Mouse (Mus musculus) brain, embryonic 14.5 days (tissue): Measurements from ENCODE around the gene Rom1.
"Not testable (repeated sequence)": the region's sequence is repeated elsewhere in the genome, so short reads cannot be mapped to it uniquely, and the experiment has no call there.

Experiments
- CTCF ChIP-seq: fragments of 200-500 bp; IDR thresholded peaks from 2 replicates; pipeline ENCODE4 v1.5.1; 2012; ENCODE audit warnings: inconsistent platforms, mild to moderate bottlenecking, moderate library complexity, borderline replicate concordance; ENCODE audit not compliant: insufficient read depth, insufficient read length; ENCODE audit errors: extremely low read depth
- POLR2A ChIP-seq: fragments of 200-500 bp; IDR thresholded peaks from 2 replicates; pipeline ENCODE4 v1.6.1; 2012; ENCODE audit warnings: mild to moderate bottlenecking, inconsistent platforms, borderline replicate concordance; ENCODE audit not compliant: poor library complexity, insufficient read depth, insufficient read length, severe bottlenecking; ENCODE audit errors: extremely low read depth

DNA sequence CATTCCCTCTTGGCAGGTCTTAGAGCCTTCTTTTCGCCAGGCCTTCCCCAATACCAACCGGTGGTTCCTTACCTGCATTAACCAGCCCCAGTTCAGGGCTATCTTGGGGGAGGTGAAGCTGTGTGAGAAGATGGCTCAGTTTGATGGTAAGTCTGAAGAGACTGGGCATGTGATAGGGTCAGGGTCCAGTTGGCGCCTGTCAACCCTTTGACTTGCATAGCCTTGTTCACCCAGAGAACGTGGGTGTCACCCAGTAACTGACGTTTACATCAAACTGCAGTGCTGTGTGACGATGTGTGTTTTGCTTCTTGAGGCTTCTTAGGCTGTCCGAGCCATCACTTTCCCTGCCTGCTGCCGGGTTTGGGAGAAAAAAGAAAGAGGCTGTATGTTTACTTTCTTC is 43.3 kb upstream of the Rom1 start:
- not testable (repeated sequence) for TF ChIP-seq CTCF, POLR2A
